Mouse (Mus musculus): ENCODE measurements around the gene Cyfip2. TPM values are rescaled to one million over a fixed set of nuclear protein-coding genes. Genes with fewer than 3 reads are reported as not detected.

Gene Cyfip2
- polyA plus RNA-seq, 1 experiment from 2014 or later: 14.7 TPM

DNA sequence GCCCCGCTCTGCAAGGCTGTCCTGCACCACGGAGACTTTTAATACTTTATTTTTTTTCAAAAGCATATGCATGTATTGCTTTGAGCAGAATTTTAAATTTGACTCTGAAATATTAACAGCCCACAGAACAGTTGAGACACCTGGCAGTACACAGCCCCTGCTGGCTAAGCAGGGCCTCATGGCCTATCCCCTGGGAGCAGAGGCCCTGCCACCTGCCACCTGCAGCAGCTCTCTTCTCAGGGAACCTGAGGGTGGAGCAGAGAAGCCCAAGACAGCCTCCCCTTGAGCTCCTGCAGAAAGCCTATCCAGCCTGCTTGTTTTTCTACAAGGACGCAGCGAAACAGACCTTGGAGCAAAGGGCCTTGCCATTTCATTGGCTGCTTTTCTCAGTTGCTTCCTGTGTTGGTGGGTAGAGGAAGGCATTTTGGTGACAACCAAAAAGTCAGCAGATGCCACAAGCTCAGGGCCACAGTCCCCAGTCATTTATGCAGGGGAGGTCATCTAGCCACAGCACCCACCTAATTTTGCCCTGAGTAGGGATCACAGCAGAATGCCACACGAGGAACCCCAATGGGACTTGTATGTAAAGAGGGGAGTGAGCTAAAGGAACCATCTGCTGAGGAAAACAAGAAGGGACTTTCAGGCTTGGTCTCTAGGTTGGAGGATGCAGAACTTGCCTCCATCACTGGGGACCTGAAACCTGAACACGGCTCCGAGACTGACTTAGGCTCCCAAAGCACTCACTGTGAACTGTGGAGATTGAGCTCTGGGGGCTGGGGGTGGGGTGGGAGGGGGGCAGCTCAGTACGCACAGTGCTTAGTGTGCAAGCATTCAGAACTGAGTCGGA is 7.6 kb downstream of the Cyfip2 start:
- Histone ChIP-seq H3K9me3 (replicated peaks) (no peaks in the 10 kb centered on the region), H3K4me3 (no peak overlapping the region), H3K27me3 (ENCODE audit: low read depth, poor library complexity, severe bottlenecking) (peaks cover under 1% of the 10 kb centered on the region; the same call in 1 of the 2 replicates), H3K36me3 (no peaks in the 10 kb centered on the region), H3K27ac (no peak overlapping the region), H3K4me1 (peaks cover 19% of the 10 kb centered on the region)
- 85% methylated on average over 9 of the region's 9 CpGs for WGBS
- no peak for DNase-seq (ENCODE audit: low spot score)

DNA sequence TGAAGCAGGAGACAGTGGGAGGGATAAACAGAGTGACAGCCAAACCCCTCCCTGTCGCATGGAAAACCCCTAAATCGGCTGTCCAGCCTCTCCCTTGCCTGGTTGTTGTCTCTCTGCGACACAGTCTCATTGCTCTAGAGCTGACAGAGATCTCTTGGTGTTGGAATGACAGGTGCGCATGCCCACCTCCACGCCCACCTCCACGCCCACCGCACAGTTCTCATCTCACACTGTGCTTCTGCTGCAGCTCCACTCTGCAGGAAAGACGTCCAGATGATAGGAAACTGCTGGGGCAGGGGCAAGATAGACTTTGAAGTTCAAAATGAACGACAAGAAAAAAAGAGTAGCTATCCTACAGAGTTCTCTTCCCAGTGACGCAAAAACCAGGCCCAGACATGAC is 8.6 kb downstream of the Cyfip2 start:
- no peaks in the 10 kb centered on the region for H3K27me3 ChIP-seq (ENCODE audit: low read depth, poor library complexity, severe bottlenecking)
- no peak overlapping the region for H3K27ac ChIP-seq
- H3K4me3 ChIP-seq: no peak overlapping the region
- H3K4me1 ChIP-seq: peaks cover 12% of the 10 kb centered on the region
- WGBS: 74% methylated on average over 10 of the region's 10 CpGs
- no peak for DNase-seq (ENCODE audit: low spot score)
- no peaks in the 10 kb centered on the region for H3K36me3 ChIP-seq
- H3K9me3 ChIP-seq (replicated peaks): no peaks in the 10 kb centered on the region

DNA sequence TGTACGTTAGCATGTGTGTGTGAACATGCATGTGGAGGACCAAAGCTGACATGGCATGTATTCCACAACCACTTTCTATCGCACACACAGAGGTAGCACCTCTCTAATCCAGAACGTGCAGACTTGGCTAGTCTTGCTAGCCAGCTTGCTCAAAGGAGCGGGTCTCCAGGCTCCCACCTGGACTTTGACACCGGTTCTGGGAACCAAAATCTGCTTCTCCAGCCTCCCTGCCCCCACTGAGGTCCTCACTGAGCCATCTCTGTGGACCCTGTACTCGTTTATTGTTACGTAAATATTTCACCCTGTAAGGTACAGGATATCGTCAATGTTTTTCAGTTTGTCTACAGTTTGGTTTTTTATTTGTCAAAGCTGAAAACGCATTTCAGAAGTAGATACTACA is 10.2 kb downstream of the Cyfip2 start:
- no peak overlapping the region for H3K4me3 ChIP-seq
- H3K4me1 ChIP-seq: peaks cover 11% of the 10 kb centered on the region
- no peak overlapping the region for H3K27ac ChIP-seq
- no peaks in the 10 kb centered on the region for H3K36me3 ChIP-seq
- WGBS: 92% methylated on average over 9 of the region's 9 CpGs
- H3K27me3 ChIP-seq (ENCODE audit: low read depth, poor library complexity, severe bottlenecking): no peaks in the 10 kb centered on the region
- DNase-seq (ENCODE audit: low spot score): no peak
- H3K9me3 ChIP-seq (replicated peaks): no peaks in the 10 kb centered on the region

DNA sequence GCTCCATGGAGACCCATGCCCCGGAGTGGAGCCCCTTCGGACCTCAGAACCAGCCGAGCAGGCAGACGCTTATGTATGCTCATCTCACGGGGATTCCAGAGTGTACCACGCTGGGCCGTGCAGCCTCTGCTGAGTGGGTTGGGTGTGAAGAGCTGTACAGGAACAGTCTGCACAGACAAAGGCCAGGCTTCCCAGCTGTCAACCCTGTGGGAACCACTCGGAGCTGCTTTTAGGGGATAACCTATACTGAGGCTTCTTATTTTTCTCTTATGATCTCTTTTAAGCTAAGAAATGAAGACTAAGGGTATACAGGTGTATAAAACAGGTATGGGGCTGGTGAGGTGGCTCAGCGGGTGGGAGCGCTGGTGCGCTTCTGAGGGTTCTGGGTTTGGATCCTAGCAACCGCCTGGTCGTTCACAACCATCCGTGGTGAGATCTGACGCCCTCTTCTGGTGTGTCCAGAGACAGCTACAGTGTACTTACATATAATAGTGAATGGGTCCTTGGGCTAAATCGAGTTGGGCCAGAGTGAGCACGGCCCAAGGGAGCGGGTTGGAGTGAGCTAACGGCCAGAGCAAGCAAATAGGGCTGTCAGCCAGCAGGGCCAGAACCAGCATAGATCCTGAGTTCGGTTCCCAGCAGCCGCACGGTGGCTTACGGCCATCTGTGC is 10.9 kb downstream of the Cyfip2 start:
- Histone ChIP-seq H3K36me3 (no peaks in the 10 kb centered on the region), H3K4me1 (peaks cover 11% of the 10 kb centered on the region)
- 92% methylated on average over 23 of the region's 23 CpGs for WGBS

DNA sequence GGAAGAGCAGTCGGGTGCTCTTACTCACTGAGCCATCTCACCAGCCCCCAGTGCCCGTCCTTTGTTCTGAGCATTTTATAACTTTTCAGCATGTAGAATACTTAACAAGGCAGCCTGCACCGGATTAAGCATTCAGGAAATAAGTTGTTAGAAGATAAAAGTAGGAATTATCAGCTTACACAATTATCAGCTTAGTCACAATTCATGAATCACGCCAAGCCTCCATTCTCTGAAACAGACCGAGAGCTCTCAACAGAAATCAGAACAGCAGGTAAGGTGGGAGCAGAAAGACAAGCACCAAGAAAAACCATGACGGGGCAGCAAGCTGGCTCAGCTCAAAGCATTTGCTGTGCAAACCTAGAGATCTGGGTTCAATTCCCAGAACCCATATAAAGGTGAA is 12.8 kb downstream of the Cyfip2 start:
- no peaks in the 10 kb centered on the region for H3K27me3 ChIP-seq (ENCODE audit: low read depth, poor library complexity, severe bottlenecking)
- no peak for DNase-seq (ENCODE audit: low spot score)
- H3K4me1 ChIP-seq: peaks cover 7% of the 10 kb centered on the region
- H3K36me3 ChIP-seq: no peaks in the 10 kb centered on the region
- H3K4me3 ChIP-seq: no peak overlapping the region
- H3K9me3 ChIP-seq (replicated peaks): no peaks in the 10 kb centered on the region
- 79% methylated on average over 6 of the region's 6 CpGs for WGBS
- no peak overlapping the region for H3K27ac ChIP-seq

More for the DNA sequence above, 10.9 kb downstream of the Cyfip2 start:
- H3K9me3 ChIP-seq (replicated peaks): no peaks in the 10 kb centered on the region
- DNase-seq (ENCODE audit: low spot score): no peak
- H3K27ac ChIP-seq: no peak overlapping the region
- no peak overlapping the region for H3K4me3 ChIP-seq
- no peaks in the 10 kb centered on the region for H3K27me3 ChIP-seq (ENCODE audit: low read depth, poor library complexity, severe bottlenecking)

DNA sequence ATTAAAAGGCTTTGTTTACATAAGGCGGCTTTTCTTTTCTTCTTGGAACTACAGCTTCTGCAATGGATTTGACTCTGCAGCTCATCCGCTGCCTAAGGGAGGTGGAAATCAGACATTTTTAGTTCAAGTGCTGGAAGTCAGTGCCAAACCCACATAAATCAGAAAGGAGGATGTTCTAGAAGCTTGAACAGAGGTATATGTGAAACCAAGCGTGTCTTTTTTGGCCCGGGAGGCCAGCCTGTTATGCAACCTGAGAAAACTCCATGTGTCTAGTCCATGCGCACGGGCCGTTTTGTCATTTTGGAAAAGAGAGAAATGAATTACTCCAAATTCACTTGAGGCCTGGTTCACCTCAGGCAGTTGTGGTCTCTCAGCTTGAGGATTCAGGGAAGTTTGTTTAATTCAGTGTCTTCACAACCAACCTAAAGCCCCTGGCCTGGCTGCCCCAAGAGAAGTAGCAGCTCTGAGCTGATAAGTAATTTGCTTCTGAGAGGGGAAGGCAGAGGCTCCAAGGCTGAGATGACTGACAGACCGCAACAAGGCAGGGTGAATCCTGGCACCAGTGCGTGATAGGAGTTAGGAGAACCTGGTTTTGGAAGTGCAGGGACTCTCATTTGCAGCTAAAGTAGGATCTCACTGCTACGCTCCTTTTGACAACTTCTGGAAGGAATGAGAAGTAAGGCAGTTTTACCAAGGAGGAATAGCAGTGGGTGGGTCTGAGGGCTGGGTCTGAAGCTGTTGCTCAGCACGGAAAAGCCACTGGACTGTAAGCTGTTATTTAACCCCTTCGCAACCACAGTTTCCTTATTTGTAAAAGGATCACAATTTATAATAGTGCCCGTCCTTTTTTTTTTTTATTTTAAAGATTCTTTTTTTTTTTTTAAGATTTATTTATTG is 13.5 kb downstream of the Cyfip2 start:
- H3K27me3 ChIP-seq (ENCODE audit: low read depth, poor library complexity, severe bottlenecking): no peaks in the 10 kb centered on the region
- no peak overlapping the region for H3K4me3 ChIP-seq
- H3K27ac ChIP-seq: no peak overlapping the region
- peaks cover 3% of the 10 kb centered on the region; the same call in 1 of the 2 replicates for H3K4me1 ChIP-seq
- WGBS: 76% methylated on average over 13 of the region's 13 CpGs
- H3K9me3 ChIP-seq (replicated peaks): no peaks in the 10 kb centered on the region
- H3K36me3 ChIP-seq: no peaks in the 10 kb centered on the region
- DNase-seq (ENCODE audit: low spot score): no peak

DNA sequence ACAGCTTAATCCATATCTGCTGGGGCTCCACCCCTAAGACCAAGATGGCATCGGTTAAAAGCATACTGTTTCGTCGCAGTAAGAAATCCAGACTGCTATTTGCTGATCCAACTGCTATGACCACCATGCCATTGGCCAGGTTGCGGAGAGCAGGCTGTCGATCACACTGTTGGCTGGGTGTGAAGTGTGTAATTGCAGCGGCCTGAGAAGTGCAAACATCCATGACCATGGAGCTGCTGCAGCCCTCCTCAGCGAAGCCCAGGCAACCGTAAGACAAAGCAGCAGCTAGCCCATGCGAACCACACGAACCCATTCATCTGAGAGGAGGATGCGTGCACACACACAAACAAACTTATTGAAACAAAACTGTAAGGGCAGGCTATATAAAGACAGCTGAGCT is 18.3 kb downstream of the Cyfip2 start:
- H3K27me3 ChIP-seq (ENCODE audit: low read depth, poor library complexity, severe bottlenecking): no peaks in the 10 kb centered on the region
- no peak for DNase-seq (ENCODE audit: low spot score)
- 91% methylated on average over 11 of the region's 11 CpGs for WGBS
- no peak overlapping the region for H3K4me3 ChIP-seq
- no peaks in the 10 kb centered on the region for H3K9me3 ChIP-seq (replicated peaks)
- H3K27ac ChIP-seq: no peak overlapping the region
- H3K4me1 ChIP-seq: peaks cover 11% of the 10 kb centered on the region
- no peaks in the 10 kb centered on the region; the same call in 1 of the 2 replicates for H3K36me3 ChIP-seq

DNA sequence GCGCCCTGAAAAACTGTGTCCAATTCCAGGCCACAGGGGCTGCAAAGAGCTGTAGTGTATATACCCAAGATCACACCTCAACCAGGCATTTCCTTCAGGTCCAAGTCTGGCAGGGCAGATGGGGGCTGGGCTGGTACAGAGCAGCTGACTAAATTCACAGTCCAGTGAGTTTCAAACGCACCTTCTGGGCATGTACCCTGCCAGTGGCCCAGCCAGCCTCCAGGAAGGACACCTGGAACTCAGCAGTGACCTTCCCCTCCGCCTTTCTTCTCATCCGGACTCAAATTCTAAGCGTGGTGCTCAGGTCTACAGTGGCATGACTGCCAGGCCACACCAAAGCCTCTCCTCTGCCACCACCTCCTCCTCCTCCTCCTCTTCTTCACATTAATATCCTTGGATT is 19.2 kb downstream of the Cyfip2 start:
- Histone ChIP-seq H3K36me3 (peaks cover 2% of the 10 kb centered on the region; the same call in 1 of the 2 replicates), H3K4me3 (no peak overlapping the region), H3K27ac (no peak overlapping the region), H3K9me3 (replicated peaks) (no peaks in the 10 kb centered on the region), H3K4me1 (peaks cover 8% of the 10 kb centered on the region), H3K27me3 (ENCODE audit: low read depth, poor library complexity, severe bottlenecking) (no peaks in the 10 kb centered on the region)
- DNase-seq (ENCODE audit: low spot score): no peak
- 94% methylated on average over 5 of the region's 5 CpGs for WGBS

DNA sequence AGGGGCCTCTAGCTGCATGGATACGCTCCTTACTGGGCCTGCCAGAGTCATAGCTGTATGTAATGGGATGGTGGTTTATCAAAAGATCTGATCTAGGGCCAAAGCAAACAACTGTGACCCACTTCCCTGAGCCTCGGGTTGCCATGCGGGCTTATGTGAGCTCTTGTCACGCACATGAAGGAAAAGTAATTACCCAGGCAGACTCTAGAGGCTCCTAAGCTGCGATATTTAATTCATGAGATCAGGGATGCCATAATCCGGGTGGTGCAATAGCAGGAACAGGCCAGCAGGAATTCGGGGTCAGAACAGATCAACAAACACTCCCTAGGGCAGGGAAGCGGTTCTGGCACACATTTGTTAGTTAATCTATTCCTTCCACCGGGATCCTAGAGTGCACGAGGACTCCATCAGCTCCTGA is 21.7 kb downstream of the Cyfip2 start:
- DNase-seq (ENCODE audit: low spot score): no peak
- no peak overlapping the region for H3K4me3 ChIP-seq
- WGBS: 55% methylated on average over 10 of the region's 10 CpGs
- H3K27me3 ChIP-seq (ENCODE audit: low read depth, poor library complexity, severe bottlenecking): no peaks in the 10 kb centered on the region
- peaks cover 8% of the 10 kb centered on the region for H3K4me1 ChIP-seq
- H3K36me3 ChIP-seq: peaks cover 4% of the 10 kb centered on the region; the same call in 1 of the 2 replicates
- no peaks in the 10 kb centered on the region for H3K9me3 ChIP-seq (replicated peaks)
- H3K27ac ChIP-seq: no peak overlapping the region

DNA sequence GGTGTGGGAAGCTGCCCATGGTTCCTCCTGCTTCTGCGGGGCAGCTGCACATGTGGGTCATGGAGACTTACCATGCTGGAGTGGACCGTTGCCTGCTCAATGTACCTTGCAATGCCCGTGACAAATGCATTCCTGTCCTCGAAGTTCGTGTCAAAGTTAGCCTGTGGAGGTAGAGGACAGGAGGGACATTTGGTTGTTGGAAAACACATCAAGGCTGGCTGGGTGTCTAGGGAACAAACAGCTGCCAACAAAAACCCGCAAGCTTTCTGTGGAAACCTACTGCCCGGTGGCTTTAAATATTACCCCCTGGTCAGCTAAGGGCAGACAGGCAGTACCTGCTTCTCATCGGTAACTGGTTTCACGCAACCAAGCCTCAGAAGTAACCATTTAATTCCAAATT is 23.1 kb downstream of the Cyfip2 start:
- Histone ChIP-seq H3K9me3 (replicated peaks) (no peaks in the 10 kb centered on the region), H3K4me1 (peaks cover 8% of the 10 kb centered on the region), H3K27ac (no peak overlapping the region), H3K36me3 (peaks cover 4% of the 10 kb centered on the region; the same call in 1 of the 2 replicates), H3K27me3 (ENCODE audit: low read depth, poor library complexity, severe bottlenecking) (no peaks in the 10 kb centered on the region), H3K4me3 (no peak overlapping the region)
- 92% methylated on average over 9 of the region's 9 CpGs for WGBS
- no peak for DNase-seq (ENCODE audit: low spot score)

DNA sequence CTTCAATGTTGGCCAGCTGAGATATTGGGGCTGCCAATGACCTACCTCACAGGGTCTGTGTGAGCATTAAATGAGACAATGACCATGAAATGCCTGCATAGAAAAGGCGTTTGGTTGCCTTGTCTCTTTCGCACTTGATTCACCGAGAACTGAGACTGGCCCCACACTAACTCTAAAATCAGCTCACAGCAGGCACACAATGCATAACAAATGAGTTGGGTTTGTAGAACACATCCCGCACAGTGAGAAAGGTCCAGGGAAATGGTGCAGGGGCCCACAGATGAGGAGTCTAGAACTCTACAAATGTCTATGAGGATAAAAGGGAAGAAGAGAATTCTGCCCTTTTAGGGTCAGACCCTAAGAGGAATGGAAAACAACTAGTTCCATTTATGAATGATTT is 23.6 kb downstream of the Cyfip2 start:
- Histone ChIP-seq H3K36me3 (peaks cover 4% of the 10 kb centered on the region; the same call in 1 of the 2 replicates), H3K9me3 (replicated peaks) (no peaks in the 10 kb centered on the region), H3K4me3 (no peak overlapping the region), H3K4me1 (peaks cover 8% of the 10 kb centered on the region), H3K27ac (no peak overlapping the region), H3K27me3 (ENCODE audit: low read depth, poor library complexity, severe bottlenecking) (no peaks in the 10 kb centered on the region)
- 91% methylated on average over 4 of the region's 4 CpGs for WGBS
- DNase-seq (ENCODE audit: low spot score): no peak

DNA sequence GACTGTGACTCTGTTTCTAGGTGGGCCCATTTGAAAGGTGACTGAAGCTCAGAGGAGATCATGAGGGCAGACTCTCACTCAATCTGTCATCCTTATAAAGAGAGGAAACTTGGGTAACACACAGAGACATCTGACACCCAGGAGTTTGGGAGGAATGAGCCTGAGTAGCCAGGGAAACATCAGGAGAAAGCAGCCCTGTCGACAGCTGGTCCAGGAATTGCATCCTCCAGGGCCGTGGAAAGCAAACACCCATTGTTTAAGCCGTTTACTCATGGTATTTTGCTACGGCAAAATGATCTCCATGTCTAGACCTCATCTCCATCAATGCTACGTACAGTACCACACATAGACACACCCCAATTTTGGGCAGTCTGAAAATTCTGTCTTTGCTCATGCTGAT is 24.6 kb downstream of the Cyfip2 start:
- WGBS: 70% methylated on average over 5 of the region's 5 CpGs
- Histone ChIP-seq H3K9me3 (replicated peaks) (no peaks in the 10 kb centered on the region), H3K4me1 (peaks cover 8% of the 10 kb centered on the region), H3K36me3 (peaks cover 4% of the 10 kb centered on the region; the same call in 1 of the 2 replicates), H3K27me3 (ENCODE audit: low read depth, poor library complexity, severe bottlenecking) (no peaks in the 10 kb centered on the region), H3K4me3 (no peak overlapping the region), H3K27ac (no peak overlapping the region)
- no peak for DNase-seq (ENCODE audit: low spot score)

All from limb, embryonic 10.5 days (tissue).